Comparison of ENCODE assay signal across 31 mouse cellular contexts in the genomic region with DNA sequence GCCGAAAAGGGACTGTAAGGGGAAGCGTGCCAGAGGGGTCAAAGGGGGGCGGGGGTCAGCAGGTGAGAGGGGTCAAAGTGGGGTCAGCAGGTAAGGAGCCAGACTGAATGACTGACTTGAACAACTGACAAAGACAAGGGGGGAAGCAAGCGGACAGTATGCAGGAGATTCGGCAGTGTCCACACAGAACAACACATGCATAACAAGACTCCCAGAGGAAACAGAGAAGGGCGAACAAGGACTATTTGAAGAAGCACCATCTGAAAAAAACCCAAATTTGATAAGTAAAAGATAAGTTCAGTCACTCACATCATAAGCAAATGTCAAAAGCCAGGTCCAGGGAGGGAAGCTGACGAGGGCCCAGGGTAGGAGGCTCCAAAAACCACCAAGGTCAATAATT. TPM values are rescaled to one million over a fixed set of nuclear protein-coding genes. Genes with fewer than 3 reads are reported as not detected.
A peak's percentile ranks its signal among the peaks of the same experiment; 100 is the strongest.
DNase-seq lines count a peak whose midpoint lies in the region; ATAC-seq and TF ChIP-seq lines count a peak whose summit lies in the region.
"Had no signal": no experiment of that assay in that cellular context is flagged by ENCODE, and none has a peak within 500 bp of the region (broad histone marks: within the 10 kb centered on the region; RNA-seq: fewer than 3 reads in every experiment).

No protein-coding gene starts in this region.

- H3K4me1 ChIP-seq in forebrain, embryonic 11.5 days (replicated peaks; ENCODE audit: control insufficient read depth, insufficient read depth, low read length) = no peaks in the 10 kb centered on the region
- H3K4me1 ChIP-seq in forebrain, embryonic 13.5 days = no peaks in the 10 kb centered on the region
- peaks cover 34 to 60% of the 10 kb centered on the region in 2 experiments for H3K4me1 ChIP-seq in CH12.LX (ENCODE audit: control insufficient read depth in 1 of 2, insufficient read depth in 2 of 2)
- H3K4me1 ChIP-seq in liver, embryonic 11.5 days (replicated peaks; ENCODE audit: control insufficient read depth, insufficient read depth, low read length) = no peaks in the 10 kb centered on the region
- H3K4me1 ChIP-seq: embryonic facial prominence, embryonic 15.5 days; forebrain, embryonic 12.5 days had no signal

- H3K79me2 ChIP-seq in CH12.LX (replicated peaks; ENCODE audit: control insufficient read depth, extremely low read depth, insufficient read depth, poor library complexity, severe bottlenecking) = no peaks in the 10 kb centered on the region

- WGBS in forebrain, embryonic 11.5 days = 83% methylated on average over 7 of the region's 7 CpGs
- WGBS in forebrain, embryonic 13.5 days = 83% methylated on average over 7 of the region's 7 CpGs
- WGBS in liver, embryonic 11.5 days = 80% methylated on average over 7 of the region's 7 CpGs

- no peak for TF ChIP-seq POLR2A in CH12.LX (IDR thresholded peaks at IDR 0.05; ENCODE audit: low read depth, low read length)

- DNase-seq in forebrain, embryonic 11.5 days (ENCODE audit: low spot score) = peak; percentile 23
- DNase-seq in A20 (ENCODE audit: low read depth, low spot score) (peak; percentile 55), CH12.LX (ENCODE audit: extremely low read depth) (no peak)
- DNase-seq in liver, embryonic 11.5 days (ENCODE audit: low spot score) = no peak
- no peak for DNase-seq in left cerebral cortex, postnatal 4 days
- DNase-seq: adrenal gland, adult 8-10 months; cerebellum, adult 11 months; cerebellum, adult 2 months; cerebellum, adult 9-11 months; cerebellum, postnatal 25 days; gastrocnemius, postnatal 10 days; gastrocnemius, postnatal 36 days; heart, postnatal 10 days; heart, postnatal 36 days had no signal

- no peaks in the 10 kb centered on the region for H3K9me3 ChIP-seq in forebrain, embryonic 11.5 days (ENCODE audit: control insufficient read depth, low read length)
- H3K9me3 ChIP-seq in forebrain, embryonic 13.5 days (replicated peaks) = no peaks in the 10 kb centered on the region
- H3K9me3 ChIP-seq in CH12.LX (replicated peaks; ENCODE audit: low read length) = peaks cover 10% of the 10 kb centered on the region
- H3K9me3 ChIP-seq in liver, embryonic 11.5 days (ENCODE audit: control insufficient read depth, low read length) = no peaks in the 10 kb centered on the region
- H3K9me3 ChIP-seq: embryonic facial prominence, embryonic 12.5 days; embryonic facial prominence, embryonic 15.5 days; forebrain, embryonic 12.5 days; G1E; heart, embryonic 12.5 days; heart, embryonic 15.5 days; hindbrain, embryonic 10.5 days had no signal

- no peak overlapping the region for H3K9ac ChIP-seq in forebrain, embryonic 11.5 days (ENCODE audit: low read length)
- no peak overlapping the region for H3K9ac ChIP-seq in forebrain, embryonic 13.5 days
- no peak overlapping the region for H3K9ac ChIP-seq in CH12.LX (ENCODE audit: insufficient read depth, low read depth)
- no peak overlapping the region for H3K9ac ChIP-seq in liver, embryonic 11.5 days (ENCODE audit: low read depth, low read length)
- H3K9ac ChIP-seq: embryonic facial prominence, embryonic 12.5 days; embryonic facial prominence, embryonic 15.5 days; forebrain, embryonic 12.5 days; heart, embryonic 12.5 days; heart, embryonic 15.5 days; hindbrain, embryonic 14.5 days had no signal

- no peaks in the 10 kb centered on the region for H3K36me3 ChIP-seq in forebrain, embryonic 11.5 days (ENCODE audit: control insufficient read depth, insufficient read depth, low read length)
- no peaks in the 10 kb centered on the region for H3K36me3 ChIP-seq in forebrain, embryonic 13.5 days (ENCODE audit: poor library complexity, severe bottlenecking)
- H3K36me3 ChIP-seq in CH12.LX (replicated peaks in 1 of 2; ENCODE audit: control insufficient read depth in 1 of 2, insufficient read depth in 1 of 2, low read length in 1 of 2) = no peaks in the 10 kb centered on the region
- no peaks in the 10 kb centered on the region for H3K36me3 ChIP-seq in liver, embryonic 11.5 days (ENCODE audit: control insufficient read depth, insufficient read depth, low read length)
- H3K36me3 ChIP-seq: embryonic facial prominence, embryonic 12.5 days; embryonic facial prominence, embryonic 15.5 days; forebrain, embryonic 12.5 days; G1E; heart, embryonic 12.5 days; heart, embryonic 15.5 days; hindbrain, embryonic 10.5 days had no signal

- H3K27ac ChIP-seq in forebrain, embryonic 11.5 days (ENCODE audit: low read depth, low read length) = no peak overlapping the region
- no peak overlapping the region for H3K27ac ChIP-seq in forebrain, embryonic 13.5 days
- H3K27ac ChIP-seq in CH12.LX (ENCODE audit: insufficient read depth, low read depth) = peak overlapping the region; percentile 83
- H3K27ac ChIP-seq in liver, embryonic 11.5 days (ENCODE audit: low read depth, low read length) = no peak overlapping the region
- H3K27ac ChIP-seq: embryonic facial prominence, embryonic 12.5 days; embryonic facial prominence, embryonic 15.5 days; forebrain, embryonic 12.5 days; heart, embryonic 15.5 days; hindbrain, embryonic 10.5 days; hindbrain, embryonic 14.5 days; hindbrain, postnatal 0 days had no signal

- no peak for TF ChIP-seq CTCF in CH12.LX (conservative IDR thresholded peaks at IDR 0.05 in 1 of 2, IDR thresholded peaks at IDR 0.05 in 1 of 2; ENCODE audit: low read depth in 2 of 2, low read length in 2 of 2)

- ATAC-seq in forebrain, embryonic 11.5 days (replicated peaks; ENCODE audit: low FRiP score) = no peak
- no peak for ATAC-seq in forebrain, embryonic 13.5 days
- no peak for ATAC-seq in liver, embryonic 11.5 days (replicated peaks; ENCODE audit: low FRiP score)
- ATAC-seq: forebrain, embryonic 16.5 days; hindbrain, postnatal 0 days; intestine, postnatal 0 days; Patski had no signal

- in situ Hi-C loops in CH12.LX (cut with MboI; ENCODE audit: low pct_ligation_motif_present, low pct_unique_long_range_greater_than_20kb, low sequenced_read_pairs) = no loop called here

- intact Hi-C loops in left cerebral cortex, postnatal 4 days (cut with DNase I) = no loop called here

- no peak overlapping the region for H3K4me3 ChIP-seq in forebrain, embryonic 11.5 days (ENCODE audit: low read depth, low read length)
- H3K4me3 ChIP-seq in forebrain, embryonic 13.5 days = no peak overlapping the region
- no peak overlapping the region for H3K4me3 ChIP-seq in CH12.LX (replicated peaks in 1 of 3; ENCODE audit: low read depth in 2 of 3, low read length in 2 of 3, poor library complexity in 1 of 3)
- no peak overlapping the region for H3K4me3 ChIP-seq in liver, embryonic 11.5 days (ENCODE audit: low read depth, low read length)
- H3K4me3 ChIP-seq: embryonic facial prominence, embryonic 12.5 days; embryonic facial prominence, embryonic 15.5 days; forebrain, embryonic 12.5 days; heart, embryonic 12.5 days; heart, embryonic 15.5 days; hindbrain, embryonic 10.5 days had no signal

- dilution Hi-C loops in CH12.LX (cut with MboI; ENCODE audit: extremely low pct_ligation_motif_present, extremely low pct_unique_long_range_greater_than_20kb, low sequenced_read_pairs) = no loop called here

- no peak for TF ChIP-seq RAD21 in CH12.LX (IDR thresholded peaks at IDR 0.05; ENCODE audit: low read depth, low read length)

- no peak overlapping the region for H3K4me2 ChIP-seq in forebrain, embryonic 11.5 days (ENCODE audit: low read depth, low read length, severe bottlenecking)
- no peak overlapping the region for H3K4me2 ChIP-seq in forebrain, embryonic 13.5 days
- peak overlapping the region; percentile 68 for H3K4me2 ChIP-seq in CH12.LX (ENCODE audit: insufficient read depth, low read depth, poor library complexity, severe bottlenecking)
- H3K4me2 ChIP-seq in liver, embryonic 11.5 days = no peak overlapping the region
- H3K4me2 ChIP-seq: embryonic facial prominence, embryonic 12.5 days; embryonic facial prominence, embryonic 15.5 days; forebrain, embryonic 12.5 days; heart, embryonic 12.5 days; heart, embryonic 15.5 days; hindbrain, embryonic 14.5 days had no signal

- H3K27me3 ChIP-seq in forebrain, embryonic 11.5 days (ENCODE audit: control insufficient read depth, insufficient read depth, low read length) = no peaks in the 10 kb centered on the region
- H3K27me3 ChIP-seq in forebrain, embryonic 13.5 days = no peaks in the 10 kb centered on the region; the same call in 1 of the 2 replicates
- H3K27me3 ChIP-seq in CH12.LX (replicated peaks) = peaks cover 9% of the 10 kb centered on the region
- H3K27me3 ChIP-seq in liver, embryonic 11.5 days (replicated peaks; ENCODE audit: control insufficient read depth, insufficient read depth, low read length) = no peaks in the 10 kb centered on the region; the same call in 1 of the 2 replicates
- H3K27me3 ChIP-seq: embryonic facial prominence, embryonic 12.5 days; embryonic facial prominence, embryonic 15.5 days had no signal

- no peak for TF ChIP-seq EP300 in CH12.LX (IDR thresholded peaks at IDR 0.05; ENCODE audit: low read length)

TF ChIP-seq in CH12.LX, 34 proteins besides CTCF, POLR2A, EP300 and RAD21 (continues in another document):
- TF ChIP-seq ETS1 (conservative IDR thresholded peaks at IDR 0.05; ENCODE audit: low read depth, low read length) = no peak
- no peak for TF ChIP-seq MAZ (IDR thresholded peaks at IDR 0.05; ENCODE audit: low read depth, low read length)

RNA-seq across cellular contexts. Expression of a gene that starts 11.6 kb away (rescaled TPM):
- polyA plus RNA-seq in forebrain, embryonic 11.5 days (2014; fragmentation: Nextera tagmentation; extraction: Ambion mirVana) = not detected in 2 replicates
- polyA plus RNA-seq in forebrain, embryonic 13.5 days (2015; fragmentation: Nextera tagmentation; extraction: Ambion mirVana) = not detected in 2 replicates
- total RNA-seq in CH12.LX (2012; rRNA removed) (not detected in 2 replicates), CH12.LX (2014; rRNA removed) (not detected in 2 replicates)
- polyA plus RNA-seq in CH12.LX (2012; ENCODE audit: insufficient read length, low read depth) = 0.27 TPM in 1 of 2 replicates, not detected in the other
- not detected in 2 replicates for polyA plus RNA-seq in liver, embryonic 11.5 days (2014; fragmentation: Nextera tagmentation; extraction: Ambion mirVana)
- total RNA-seq in left cerebral cortex, postnatal 4 days (2021) = not detected
- total RNA-seq: common myeloid progenitor, adult 5-6 weeks; G1E; gastrocnemius, adult 18-20 months; gastrocnemius, postnatal 10 days; gastrocnemius, postnatal 36 days; granulocyte monocyte progenitor cell, adult 5-6 weeks; heart, postnatal 10 days; heart, postnatal 36 days; hindbrain, postnatal 0 days had no signal
- polyA plus RNA-seq: cerebellum, adult 2 months; embryonic facial prominence, embryonic 12.5 days; embryonic facial prominence, embryonic 15.5 days; forebrain, embryonic 12.5 days; forebrain, embryonic 16.5 days; G1E; heart, embryonic 12.5 days; heart, embryonic 15.5 days; hindbrain, embryonic 10.5 days; hindbrain, embryonic 14.5 days; hindbrain, postnatal 0 days; intestine, embryonic 14.5 days; Patski had no signal

RNA-seq across cellular contexts. Expression of a gene that starts 23.1 kb away (rescaled TPM):
- polyA plus RNA-seq in forebrain, embryonic 11.5 days (2014; fragmentation: Nextera tagmentation; extraction: Ambion mirVana) = 0.31 and 0.40 TPM in 2 replicates
- polyA plus RNA-seq in forebrain, embryonic 13.5 days (2015; fragmentation: Nextera tagmentation; extraction: Ambion mirVana) = 1.0 and 1.2 TPM in 2 replicates
- total RNA-seq in CH12.LX (2012; rRNA removed) (0.76 and 0.93 TPM in 2 replicates), CH12.LX (2014; rRNA removed) (0.40 and 0.63 TPM in 2 replicates)
- polyA plus RNA-seq in CH12.LX (2012; ENCODE audit: insufficient read length, low read depth) = 0.59 and 0.70 TPM in 2 replicates
- polyA plus RNA-seq in liver, embryonic 11.5 days (2014; fragmentation: Nextera tagmentation; extraction: Ambion mirVana) = 0.18 and 0.21 TPM in 2 replicates
- 1 to 10 TPM; 3.1 to 3.5 TPM for total RNA-seq in left cerebral cortex, postnatal 4 days (2021)
- total RNA-seq: common myeloid progenitor, adult 5-6 weeks; G1E; granulocyte monocyte progenitor cell, adult 5-6 weeks had no signal
- polyA plus RNA-seq: G1E had no signal

RNA-seq across cellular contexts. Expression of a gene that starts 29.6 kb away (rescaled TPM):
- 0.97 and 1.4 TPM in 2 replicates for polyA plus RNA-seq in forebrain, embryonic 11.5 days (2014; fragmentation: Nextera tagmentation; extraction: Ambion mirVana)
- polyA plus RNA-seq in forebrain, embryonic 13.5 days (2015; fragmentation: Nextera tagmentation; extraction: Ambion mirVana) = 1.1 and 1.7 TPM in 2 replicates
- 2.9 and 4.5 TPM in 2 replicates for total RNA-seq in CH12.LX (2012; rRNA removed)
- total RNA-seq in CH12.LX (2014; rRNA removed) = 9.8 TPM in 2 replicates
- 13.0 and 13.9 TPM in 2 replicates for polyA plus RNA-seq in CH12.LX (2012; ENCODE audit: insufficient read length, low read depth)
- 0.19 and 0.21 TPM in 2 replicates for polyA plus RNA-seq in liver, embryonic 11.5 days (2014; fragmentation: Nextera tagmentation; extraction: Ambion mirVana)
- total RNA-seq in left cerebral cortex, postnatal 4 days (2021) = 1 to 10 TPM; 1.7 to 4.3 TPM
- total RNA-seq: common myeloid progenitor, adult 5-6 weeks; granulocyte monocyte progenitor cell, adult 5-6 weeks had no signal
- polyA plus RNA-seq: G1E, Patski had no signal

Comparison
In these comparisons a context has a peak if more than half of its experiments do, and no peak if none do; other contexts are left out.
1. DNase-seq: peak in forebrain, embryonic 11.5 days (single experiment) and A20 (single experiment); none in CH12.LX (single experiment), liver, embryonic 11.5 days (single experiment) and left cerebral cortex, postnatal 4 days (single experiment).